Mouse (Mus musculus) splenic B cell, adult 2 months (primary cell): ENCODE results near the gene Gm14190.

ENCODE experiments used
- DNase-seq: peaks from one replicate; pipeline ENCODE4 v3.0.0-alpha.2; 2011; ENCODE audit warnings: low read depth, low spot score
- H3K27me3 ChIP-seq: 2 replicates; pipeline ENCODE4 v1.6.1; 2012; ENCODE audit warnings: mild to moderate bottlenecking, low read length, moderate library complexity, mixed read lengths; ENCODE audit not compliant: control insufficient read depth, poor library complexity, insufficient read depth, severe bottlenecking
- H3K36me3 ChIP-seq: 2 replicates; pipeline ENCODE4 v1.6.1; 2012; ENCODE audit warnings: mild to moderate bottlenecking, low read length, moderate library complexity, mixed read lengths; ENCODE audit not compliant: control insufficient read depth, poor library complexity, insufficient read depth, severe bottlenecking

Gm14190 gene

DNA sequence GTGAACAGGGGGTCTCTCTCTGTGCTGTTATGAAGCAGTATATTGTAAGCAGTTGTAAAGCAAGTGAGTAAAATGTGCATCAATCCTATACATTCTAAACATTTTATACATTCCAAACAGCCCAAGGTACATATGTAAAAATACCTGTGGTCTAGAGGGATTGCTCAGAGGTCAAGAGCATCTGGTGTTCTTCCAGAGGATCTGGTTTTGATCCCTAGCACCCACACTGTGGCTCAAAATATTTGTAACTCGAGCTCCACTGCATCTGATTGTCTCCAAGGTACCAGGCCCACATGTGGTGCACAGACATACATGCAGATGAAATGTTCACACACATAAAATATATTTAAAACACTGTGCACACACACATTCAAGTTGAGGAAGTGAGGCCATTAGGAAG, 49.6 kb downstream of the Gm14190 start:
- no peak for DNase-seq
- H3K36me3 ChIP-seq = no peaks in the 10 kb centered on the region
- H3K27me3 ChIP-seq = no peaks in the 10 kb centered on the region
